ENCODE assay signal across 8 mouse cellular contexts in genomic region chr5:135118589-135119081, GRCm38 (mm10). TPM values are rescaled to one million over a fixed set of nuclear protein-coding genes. Genes with fewer than 3 reads are reported as not detected.
DNase-seq lines count a peak whose midpoint lies in the region; ATAC-seq and TF ChIP-seq lines count a peak whose summit lies in the region.
"Had no signal": no experiment of that assay in that cellular context is flagged by ENCODE, and none has a peak within 500 bp of the region (broad histone marks: within the 10 kb centered on the region; RNA-seq: fewer than 3 reads in every experiment).

No protein-coding gene starts in this region.

- peak; percentile 71 for TF ChIP-seq CTCF in G1E (IDR thresholded peaks at IDR 0.05; ENCODE audit: low read depth, low read length)

- H3K4me2 ChIP-seq in heart, embryonic 16.5 days (ENCODE audit: low read depth, low read length): no peak overlapping the region

- no peaks in the 10 kb centered on the region for H3K9me3 ChIP-seq in G1E (replicated peaks)
- no peaks in the 10 kb centered on the region for H3K9me3 ChIP-seq in heart, embryonic 16.5 days (replicated peaks; ENCODE audit: control insufficient read depth, low read length)

- H3K4me1 ChIP-seq in G1E (ENCODE audit: insufficient read depth, low read depth, low read length): peaks cover 9% of the 10 kb centered on the region
- H3K4me1 ChIP-seq in heart, embryonic 16.5 days (ENCODE audit: control insufficient read depth, insufficient read depth, low read length): peaks cover 3% of the 10 kb centered on the region; the same call in 1 of the 2 replicates

- peak; percentile 57 for DNase-seq in G1E (ENCODE audit: low spot score)
- peak; percentile 47 for DNase-seq in adrenal gland, adult 8-10 months
- peak; percentile 62 for DNase-seq in embryo, embryonic 9.5 days (ENCODE audit: extremely low spot score)
- DNase-seq in layer of hippocampus, postnatal 14 days (ENCODE audit: low spot score in 2 of 2): peak; percentile 38 to 47
- DNase-seq in lung, postnatal 4 days: peak; percentile 66 to 75
- peak; percentile 38 to 69 for DNase-seq in spleen, postnatal 10 days (ENCODE audit: low spot score in 2 of 2)

- H3K36me3 ChIP-seq in G1E (replicated peaks): no peaks in the 10 kb centered on the region
- no peaks in the 10 kb centered on the region for H3K36me3 ChIP-seq in heart, embryonic 16.5 days (ENCODE audit: control insufficient read depth, insufficient read depth)

- no peak overlapping the region for H3K9ac ChIP-seq in heart, embryonic 16.5 days (ENCODE audit: low read length)

- H3K27me3 ChIP-seq in G1E (ENCODE audit: insufficient read depth, low read length): peaks cover 33% of the 10 kb centered on the region
- H3K27me3 ChIP-seq in heart, embryonic 16.5 days (ENCODE audit: control insufficient read depth, insufficient read depth, low read length): peaks cover 10% of the 10 kb centered on the region

- no peak for ATAC-seq in G1E (ENCODE audit: extremely low read depth, insufficient number of reproducible peaks, low FRiP score, poor library complexity, severe bottlenecking)
- ATAC-seq in heart, embryonic 16.5 days (replicated peaks; ENCODE audit: extremely low read depth, insufficient read depth, low FRiP score): peak; percentile 61; the same call in 1 of the 2 replicates

- H3K4me3 ChIP-seq in G1E (ENCODE audit: low read depth, low read length): no peak overlapping the region; the same call in 1 of the 2 replicates
- no peak overlapping the region for H3K4me3 ChIP-seq in heart, embryonic 16.5 days (ENCODE audit: low read length)

- WGBS in heart, embryonic 16.5 days: 8% methylated on average over 6 of the region's 6 CpGs

- no peak overlapping the region for H3K27ac ChIP-seq in heart, embryonic 16.5 days (ENCODE audit: low read length)
- H3K27ac ChIP-seq: macrophage had no signal

RNA-seq across cellular contexts. Expression of gene Mlxipl, which starts 28.9 kb away (rescaled TPM):
- not detected in 2 replicates for total RNA-seq in G1E (2014; fragmentation: Nextera tagmentation)
- 0.06 and 0.22 TPM in 2 replicates for total RNA-seq in G1E (2017)
- not detected in 2 replicates for polyA plus RNA-seq in G1E (2012)
- 10 to 100 TPM; 33.6 to 42.9 (median 37.8) TPM for total RNA-seq in adrenal gland, adult 8-10 months (2022)
- polyA plus RNA-seq in heart, embryonic 16.5 days (2015; fragmentation: Nextera tagmentation; extraction: Ambion mirVana): 2.2 and 2.4 TPM in 2 replicates
- total RNA-seq in layer of hippocampus, postnatal 14 days (2021): 1 to 10 TPM; 3.2 to 5.8 TPM
- polyA plus RNA-seq: macrophage had no signal

RNA-seq across cellular contexts. Expression of gene Tbl2, which starts 30.8 kb away (rescaled TPM):
- total RNA-seq in G1E (2014; fragmentation: Nextera tagmentation) (27.9 and 37.2 TPM in 2 replicates), G1E (2017) (21.5 and 25.1 TPM in 2 replicates)
- polyA plus RNA-seq in G1E (2012): 18.2 and 22.5 TPM in 2 replicates
- total RNA-seq in adrenal gland, adult 8-10 months (2022): 10 to 100 TPM; 21.2 to 30.4 (median 25.6) TPM
- polyA plus RNA-seq in heart, embryonic 16.5 days (2015; fragmentation: Nextera tagmentation; extraction: Ambion mirVana): 18.9 and 20.3 TPM in 2 replicates
- total RNA-seq in layer of hippocampus, postnatal 14 days (2021): 10 to 100 TPM; 24.5 to 26.2 TPM

RNA-seq across cellular contexts. Expression of gene Vps37d, which starts 40.6 kb away (rescaled TPM):
- total RNA-seq in G1E (2014; fragmentation: Nextera tagmentation): not detected in 2 replicates
- not detected in 2 replicates for total RNA-seq in G1E (2017)
- 0.41 and 0.72 TPM in 2 replicates for polyA plus RNA-seq in G1E (2012)
- total RNA-seq in adrenal gland, adult 8-10 months (2022): 1 to 10 TPM; 2.2 to 6.5 (median 4.8) TPM
- polyA plus RNA-seq in heart, embryonic 16.5 days (2015; fragmentation: Nextera tagmentation; extraction: Ambion mirVana): 1.8 and 2.4 TPM in 2 replicates
- total RNA-seq in layer of hippocampus, postnatal 14 days (2021): 10 to 100 TPM; 27.5 to 28.2 TPM
- polyA plus RNA-seq: macrophage had no signal

RNA-seq across cellular contexts. Expression of gene Bcl7b, which starts 49.4 kb away (rescaled TPM):
- total RNA-seq in G1E (2014; fragmentation: Nextera tagmentation) (33.6 and 54.5 TPM in 2 replicates), G1E (2017) (23.5 and 27.9 TPM in 2 replicates)
- 51.1 and 52.4 TPM in 2 replicates for polyA plus RNA-seq in G1E (2012)
- 10 to 100 TPM; 65.5 to 89.7 (median 78.2) TPM for total RNA-seq in adrenal gland, adult 8-10 months (2022)
- polyA plus RNA-seq in heart, embryonic 16.5 days (2015; fragmentation: Nextera tagmentation; extraction: Ambion mirVana): 40.1 and 47.7 TPM in 2 replicates
- total RNA-seq in layer of hippocampus, postnatal 14 days (2021): 10 to 100 TPM; 34.1 to 38.3 TPM

RNA-seq across cellular contexts. Expression of gene Bud23, which starts 53.9 kb away (rescaled TPM):
- total RNA-seq in G1E (2014; fragmentation: Nextera tagmentation) (67.0 and 73.0 TPM in 2 replicates), G1E (2017) (79.3 and 110 TPM in 2 replicates)
- polyA plus RNA-seq in G1E (2012): 176 and 203 TPM in 2 replicates
- 10 to 100 TPM; 54.5 to 56.7 (median 55.8) TPM for total RNA-seq in adrenal gland, adult 8-10 months (2022)
- 59.7 and 70.4 TPM in 2 replicates for polyA plus RNA-seq in heart, embryonic 16.5 days (2015; fragmentation: Nextera tagmentation; extraction: Ambion mirVana)
- 10 to 100 TPM; 49.4 to 51.6 TPM for total RNA-seq in layer of hippocampus, postnatal 14 days (2021)

Comparison
In these comparisons a context has a peak if more than half of its experiments do, and no peak if none do; other contexts are left out.
1. RNA of gene Mlxipl, which starts 28.9 kb away (total RNA-seq): 33.6 to 42.9 TPM in adrenal gland, adult 8-10 months; 3.2 to 5.8 TPM in layer of hippocampus, postnatal 14 days and 0.06 to 0.22 TPM in G1E; every median in the first group is over 4 times any median in the second.
2. Peak in every context shown above with its lines, with median percentiles within 50 percentile points of each other: DNase-seq.